13 mouse cellular contexts compared by ENCODE assay signal in genomic region chr1:54749961-54750360, GRCm38 (mm10).
DNase-seq lines count a peak whose midpoint lies in the region; ATAC-seq and TF ChIP-seq lines count a peak whose summit lies in the region.
"Had no signal": no experiment of that assay in that cellular context is flagged by ENCODE, and none has a peak within 500 bp of the region (broad histone marks: within the 10 kb centered on the region; RNA-seq: fewer than 3 reads in every experiment).

No protein-coding gene starts in this region.

- no peak overlapping the region for H3K4me2 ChIP-seq in midbrain, embryonic 13.5 days (replicated peaks)
- no peak overlapping the region for H3K4me2 ChIP-seq in midbrain, embryonic 11.5 days
- H3K4me2 ChIP-seq in heart, embryonic 15.5 days: peak overlapping the region; percentile 37; the same call in 1 of the 2 replicates
- H3K4me2 ChIP-seq: liver, embryonic 15.5 days had no signal

- no peaks in the 10 kb centered on the region for H3K4me1 ChIP-seq in midbrain, embryonic 13.5 days (replicated peaks)
- no peaks in the 10 kb centered on the region for H3K4me1 ChIP-seq in midbrain, embryonic 11.5 days (ENCODE audit: control insufficient read depth, insufficient read depth, low read length)
- H3K4me1 ChIP-seq in heart, embryonic 15.5 days (replicated peaks): peaks cover 26% of the 10 kb centered on the region

- H3K4me3 ChIP-seq in midbrain, embryonic 13.5 days (replicated peaks): no peak overlapping the region
- H3K4me3 ChIP-seq in midbrain, embryonic 11.5 days (ENCODE audit: low read depth, low read length): no peak overlapping the region
- H3K4me3 ChIP-seq in heart, embryonic 15.5 days: no peak overlapping the region
- H3K4me3 ChIP-seq in layer of hippocampus, adult 2 months: no peak overlapping the region
- H3K4me3 ChIP-seq: liver, embryonic 15.5 days had no signal

- H3K36me3 ChIP-seq in midbrain, embryonic 13.5 days: 0 out of 2 replicates have a peak, but pooled peaks cover 5% of the 10 kb centered on the region
- H3K36me3 ChIP-seq in midbrain, embryonic 11.5 days (ENCODE audit: control insufficient read depth, insufficient read depth, low read length): no peaks in the 10 kb centered on the region
- no peaks in the 10 kb centered on the region for H3K36me3 ChIP-seq in heart, embryonic 15.5 days

- H3K9ac ChIP-seq in midbrain, embryonic 13.5 days (replicated peaks): no peak overlapping the region
- H3K9ac ChIP-seq in midbrain, embryonic 11.5 days (ENCODE audit: low read length): no peak overlapping the region
- no peak overlapping the region for H3K9ac ChIP-seq in heart, embryonic 15.5 days
- H3K9ac ChIP-seq: liver, embryonic 15.5 days had no signal

- WGBS in midbrain, embryonic 13.5 days: 88% methylated on average over 1 of the region's 1 CpGs
- 82% methylated on average over 1 of the region's 1 CpGs for WGBS in midbrain, embryonic 11.5 days
- 24% methylated on average over 1 of the region's 1 CpGs for WGBS in heart, embryonic 15.5 days

- TF ChIP-seq CTCF in layer of hippocampus, adult 2 months (conservative IDR thresholded peaks at IDR 0.05): no peak

- no peaks in the 10 kb centered on the region for H3K27me3 ChIP-seq in midbrain, embryonic 13.5 days
- no peaks in the 10 kb centered on the region for H3K27me3 ChIP-seq in midbrain, embryonic 11.5 days (ENCODE audit: control insufficient read depth, insufficient read depth, low read length)
- no peaks in the 10 kb centered on the region for H3K27me3 ChIP-seq in heart, embryonic 15.5 days
- H3K27me3 ChIP-seq: liver, embryonic 15.5 days had no signal

- DNase-seq in gastrocnemius, adult 18-20 months (ENCODE audit: low spot score): peak; percentile 15
- no peak for DNase-seq in gastrocnemius, postnatal 4 days (ENCODE audit: low spot score in 2 of 2)
- DNase-seq in midbrain, embryonic 11.5 days (ENCODE audit: low spot score, missing footprints): no peak
- peak; percentile 49 for DNase-seq in lung, postnatal 14 days
- DNase-seq in right cerebral cortex, postnatal 36 days (ENCODE audit: low spot score in 2 of 2): no peak
- DNase-seq in layer of hippocampus, adult 2 months (ENCODE audit: low spot score in 2 of 2): no peak
- DNase-seq: adrenal gland, postnatal 36 days; cerebellum, adult 11 months; spleen, adult 18-20 months had no signal

- H3K9me3 ChIP-seq in midbrain, embryonic 13.5 days: no peaks in the 10 kb centered on the region
- no peaks in the 10 kb centered on the region for H3K9me3 ChIP-seq in midbrain, embryonic 11.5 days (ENCODE audit: control insufficient read depth, low read length)
- H3K9me3 ChIP-seq in heart, embryonic 15.5 days (replicated peaks): no peaks in the 10 kb centered on the region
- H3K9me3 ChIP-seq: liver, embryonic 15.5 days had no signal

- H3K27ac ChIP-seq in midbrain, embryonic 13.5 days: peak overlapping the region; percentile 10
- no peak overlapping the region for H3K27ac ChIP-seq in midbrain, embryonic 11.5 days (ENCODE audit: low read depth, low read length)
- H3K27ac ChIP-seq in heart, embryonic 15.5 days: peak overlapping the region; percentile 70
- H3K27ac ChIP-seq in layer of hippocampus, adult 2 months: no peak overlapping the region
- H3K27ac ChIP-seq: hindbrain, postnatal 0 days; liver, embryonic 15.5 days had no signal

- no peak for ATAC-seq in midbrain, embryonic 13.5 days
- ATAC-seq in midbrain, embryonic 11.5 days (ENCODE audit: low FRiP score): no peak
- no peak; the same call in 1 of the 2 replicates for ATAC-seq in heart, embryonic 15.5 days (replicated peaks; ENCODE audit: insufficient number of reproducible peaks, insufficient read depth, low FRiP score, low read depth)
- ATAC-seq: hindbrain, postnatal 0 days had no signal

Comparison
In these comparisons a context has a peak if more than half of its experiments do, and no peak if none do; other contexts are left out.
1. DNase-seq: peak in gastrocnemius, adult 18-20 months (single experiment) and lung, postnatal 14 days (single experiment); none in gastrocnemius, postnatal 4 days (0 of 2), midbrain, embryonic 11.5 days (single experiment), right cerebral cortex, postnatal 36 days (0 of 2) and layer of hippocampus, adult 2 months (0 of 2).
2. H3K27ac ChIP-seq: peak in midbrain, embryonic 13.5 days (single experiment) and heart, embryonic 15.5 days (single experiment); none in midbrain, embryonic 11.5 days (single experiment) and layer of hippocampus, adult 2 months (single experiment).